Comparison of ENCODE assay signal across 20 mouse cellular contexts in the genomic region with DNA sequence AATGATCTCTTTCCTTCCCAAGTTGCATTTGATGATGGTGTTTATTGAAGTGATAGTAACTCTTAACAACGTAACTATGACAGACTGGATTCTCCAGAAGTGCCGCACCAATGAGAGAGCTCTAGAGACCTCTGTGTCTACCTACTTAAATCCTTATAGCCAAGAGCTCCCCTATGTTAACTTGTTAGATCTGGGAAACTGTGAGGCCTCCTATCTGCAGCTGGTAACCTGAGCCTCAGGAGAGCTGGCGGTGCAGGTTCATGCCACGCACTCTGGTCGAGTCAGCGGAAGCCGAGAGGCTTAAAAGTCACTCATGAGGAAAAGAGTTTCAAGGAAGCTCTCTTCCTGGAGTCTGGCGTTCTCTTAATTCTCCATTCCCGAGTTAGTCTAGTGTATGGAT. TPM values are rescaled to one million over a fixed set of nuclear protein-coding genes. Genes with fewer than 3 reads are reported as not detected.
"Had no signal": no experiment of that assay in that cellular context is flagged by ENCODE, and none has a peak within 500 bp of the region (broad histone marks: within the 10 kb centered on the region; RNA-seq: fewer than 3 reads in every experiment).

No protein-coding gene starts in this region.

- H3K27me3 ChIP-seq: lung, embryonic 15.5 days; megakaryocyte, embryonic 14.5 days; midbrain, embryonic 13.5 days; midbrain, embryonic 15.5 days; neural tube, embryonic 12.5 days; stomach, embryonic 15.5 days had no signal

- ATAC-seq: liver, postnatal 0 days; lung, postnatal 0 days; midbrain, embryonic 13.5 days; midbrain, embryonic 15.5 days had no signal

- H3K9ac ChIP-seq: liver, postnatal 0 days; lung, embryonic 15.5 days; midbrain, embryonic 13.5 days; midbrain, embryonic 15.5 days; neural tube, embryonic 12.5 days; stomach, embryonic 15.5 days had no signal

- H3K9me3 ChIP-seq: lung, embryonic 15.5 days; megakaryocyte, embryonic 14.5 days; midbrain, embryonic 13.5 days; midbrain, embryonic 15.5 days; neural tube, embryonic 12.5 days; stomach, embryonic 15.5 days had no signal

- H3K4me3 ChIP-seq: lung, embryonic 15.5 days; megakaryocyte, embryonic 14.5 days; midbrain, embryonic 13.5 days; midbrain, embryonic 15.5 days; neural tube, embryonic 12.5 days; stomach, embryonic 15.5 days had no signal

- H3K27ac ChIP-seq: lung, embryonic 15.5 days; macrophage; midbrain, embryonic 13.5 days; midbrain, embryonic 15.5 days; neural tube, embryonic 12.5 days; stomach, embryonic 15.5 days; stomach, postnatal 0 days had no signal

- H3K4me2 ChIP-seq: lung, embryonic 15.5 days; midbrain, embryonic 11.5 days; midbrain, embryonic 13.5 days; midbrain, embryonic 15.5 days; neural tube, embryonic 12.5 days; stomach, embryonic 15.5 days had no signal

- H3K4me1 ChIP-seq: lung, embryonic 15.5 days; megakaryocyte, embryonic 14.5 days; midbrain, embryonic 13.5 days; midbrain, embryonic 15.5 days; neural tube, embryonic 12.5 days; stomach, embryonic 15.5 days had no signal

- DNase-seq: liver, postnatal 0 days; lung, adult 2 months; lung, postnatal 14 days; lung, postnatal 36 days; right cerebral cortex, postnatal 14 days; thymus, adult 2 months; thymus, postnatal 25 days; thymus, postnatal 4 days had no signal

- H3K36me3 ChIP-seq: lung, embryonic 15.5 days; midbrain, embryonic 13.5 days; midbrain, embryonic 15.5 days; neural tube, embryonic 12.5 days; stomach, embryonic 15.5 days had no signal

RNA-seq across cellular contexts. Expression of gene Zfp648, which starts 33.8 kb away (rescaled TPM):
- polyA plus RNA-seq: liver, postnatal 0 days; lung, postnatal 0 days; macrophage; midbrain, embryonic 11.5 days; midbrain, embryonic 13.5 days; spleen, adult 2 months; stomach, embryonic 15.5 days; thymus, adult 2 months; urinary bladder, adult 2 months had no signal
